Mouse (Mus musculus) lung, postnatal 25 days (tissue): ENCODE measurements around the gene Olfr733.

Source experiments
- DNase-seq: peaks from one replicate; pipeline ENCODE4 v3.0.0; 2022; ENCODE audit warnings: low spot score

The Olfr733 gene

GRCm38 (mm10) chr14:50301422-50301821 is at the start of gene Olfr733:
Olfr733 (minus strand) TSS chr14:50301522.
- no peak for DNase-seq

GRCm38 (mm10) chr14:50348796-50349195 is 47.5 kb upstream of the Olfr733 start, which contains the start of gene Olfr735:
Olfr735 (minus strand) TSS chr14:50348872.
- DNase-seq, result no peak

GRCm38 (mm10) chr14:50326661-50327060 is 25.3 kb upstream of the Olfr733 start, which contains the start of gene Olfr734:
Olfr734 (minus strand) TSS chr14:50326761.
- no peak for DNase-seq

- DNase-seq, result no peak
Observed at GRCm38 (mm10) chr14:50284106-50284505, 17.2 kb downstream of the Olfr733 start, which contains the start of gene Olfr732. Olfr732 (minus strand) TSS chr14:50284206.
